ENCODE assay signal across 29 mouse cellular contexts in genomic region chr2:171496620-171497019, GRCm38 (mm10).
DNase-seq lines count a peak whose midpoint lies in the region; ATAC-seq and TF ChIP-seq lines count a peak whose summit lies in the region.
"Had no signal": no experiment of that assay in that cellular context is flagged by ENCODE, and none has a peak within 500 bp of the region (broad histone marks: within the 10 kb centered on the region; RNA-seq: fewer than 3 reads in every experiment).

No protein-coding gene starts in this region.

- no peak for ATAC-seq in hindbrain, postnatal 0 days
- no peak for ATAC-seq in lung, postnatal 0 days
- ATAC-seq in stomach, postnatal 0 days (ENCODE audit: low FRiP score, low TSS enrichment): no peak
- ATAC-seq: activated CD4-positive, CD25-positive, alpha-beta regulatory T cell, adult 4 months; hindbrain, embryonic 16.5 days; intestine, embryonic 15.5 days had no signal

- DNase-seq in hindbrain, postnatal 0 days (ENCODE audit: low spot score): peak; percentile 20
- DNase-seq in hindbrain, embryonic 10.5 days (ENCODE audit: low spot score): no peak
- no peak for DNase-seq in lung, postnatal 0 days (ENCODE audit: low spot score)
- DNase-seq in lung, adult 18-20 months: no peak
- peak; percentile 12 for DNase-seq in ES-E14 (ENCODE audit: low read depth, low spot score)
- DNase-seq in stomach, postnatal 0 days (ENCODE audit: low spot score): no peak
- DNase-seq in thymus, adult 2 months: no peak
- DNase-seq: adrenal gland, adult 2 months; B cell, adult 2 months; cerebellum, adult 11 months; cerebellum, adult 9-11 months; gastrocnemius, postnatal 25 days; heart, adult 11 months; kidney, adult 9 months; kidney, postnatal 25 days; lung, postnatal 14 days; midbrain, embryonic 14.5 days; right cerebral cortex, adult 18-20 months; thymus, postnatal 4 days had no signal

- no peaks in the 10 kb centered on the region for H3K9me3 ChIP-seq in hindbrain, postnatal 0 days (ENCODE audit: low read length)
- H3K9me3 ChIP-seq in hindbrain, embryonic 10.5 days: peaks cover 1% of the 10 kb centered on the region; the same call in 1 of the 2 replicates
- H3K9me3 ChIP-seq in lung, postnatal 0 days (ENCODE audit: low read length): no peaks in the 10 kb centered on the region
- H3K9me3 ChIP-seq in ES-E14 (ENCODE audit: control insufficient read depth, insufficient read depth, low read depth, low read length): no peaks in the 10 kb centered on the region
- H3K9me3 ChIP-seq in stomach, postnatal 0 days (ENCODE audit: control insufficient read depth, low read length): no peaks in the 10 kb centered on the region
- H3K9me3 ChIP-seq: forebrain, embryonic 12.5 days; intestine, embryonic 15.5 days; neural tube, embryonic 12.5 days had no signal

- peak; percentile 54 for TF ChIP-seq CTCF in hindbrain, postnatal 0 days (IDR thresholded peaks at IDR 0.05; ENCODE audit: low read depth)
- TF ChIP-seq CTCF in lung, postnatal 0 days (IDR thresholded peaks at IDR 0.05): peak; percentile 51
- TF ChIP-seq CTCF in stomach, postnatal 0 days (IDR thresholded peaks at IDR 0.05; ENCODE audit: low read depth): peak; percentile 26; the same call in 1 of the 2 replicates
- TF ChIP-seq CTCF in thymus, adult 2 months (IDR thresholded peaks at IDR 0.05; ENCODE audit: borderline replicate concordance, control insufficient read depth, extremely low read depth, insufficient read depth, low read length, poor library complexity): no peak

- H3K4me3 ChIP-seq in hindbrain, postnatal 0 days (ENCODE audit: low read length): no peak overlapping the region
- H3K4me3 ChIP-seq in hindbrain, embryonic 10.5 days: no peak overlapping the region
- no peak overlapping the region for H3K4me3 ChIP-seq in lung, postnatal 0 days (ENCODE audit: low read depth, low read length)
- no peak overlapping the region for H3K4me3 ChIP-seq in ES-E14 (ENCODE audit: insufficient read depth in 1 of 2, low read depth in 1 of 2, low read length in 2 of 2, poor library complexity in 1 of 2, severe bottlenecking in 1 of 2)
- no peak overlapping the region for H3K4me3 ChIP-seq in stomach, postnatal 0 days (ENCODE audit: low read depth, low read length)
- no peak overlapping the region for H3K4me3 ChIP-seq in thymus, adult 2 months (ENCODE audit: control insufficient read depth, insufficient read depth, low read length)
- H3K4me3 ChIP-seq: erythroblast, embryonic 14.5 days; forebrain, embryonic 12.5 days; intestine, embryonic 15.5 days; limb, embryonic 13.5 days; myocyte; neural tube, embryonic 12.5 days had no signal

- in situ Hi-C loops in ES-E14 (cut with MboI; ENCODE audit: low sequenced_read_pairs in 2 of 2, unreplicated experiment in 2 of 2): no loop called here

- H3K27me3 ChIP-seq in hindbrain, postnatal 0 days (ENCODE audit: insufficient read depth, low read length): no peaks in the 10 kb centered on the region
- no peaks in the 10 kb centered on the region for H3K27me3 ChIP-seq in hindbrain, embryonic 10.5 days (ENCODE audit: insufficient read depth, poor library complexity, severe bottlenecking)
- H3K27me3 ChIP-seq in lung, postnatal 0 days (replicated peaks; ENCODE audit: insufficient read depth, low read length): no peaks in the 10 kb centered on the region
- no peaks in the 10 kb centered on the region for H3K27me3 ChIP-seq in stomach, postnatal 0 days (ENCODE audit: control insufficient read depth, insufficient read depth, low read length)
- no peaks in the 10 kb centered on the region for H3K27me3 ChIP-seq in thymus, adult 2 months (ENCODE audit: control insufficient read depth, insufficient read depth, low read length)
- H3K27me3 ChIP-seq: forebrain, embryonic 12.5 days; intestine, embryonic 15.5 days; neural tube, embryonic 12.5 days had no signal

- H3K4me1 ChIP-seq in hindbrain, postnatal 0 days (ENCODE audit: insufficient read depth, low read length): no peaks in the 10 kb centered on the region
- H3K4me1 ChIP-seq in hindbrain, embryonic 10.5 days (replicated peaks): peaks cover 7% of the 10 kb centered on the region; the same call in 1 of the 2 replicates
- H3K4me1 ChIP-seq in lung, postnatal 0 days (ENCODE audit: insufficient read depth, low read depth, low read length): no peaks in the 10 kb centered on the region
- H3K4me1 ChIP-seq in ES-E14 (ENCODE audit: control insufficient read depth in 2 of 2, insufficient read depth in 2 of 2, low read length in 2 of 2, poor library complexity in 1 of 2): no peaks in the 10 kb centered on the region
- no peaks in the 10 kb centered on the region for H3K4me1 ChIP-seq in stomach, postnatal 0 days (replicated peaks; ENCODE audit: control insufficient read depth, insufficient read depth)
- H3K4me1 ChIP-seq in thymus, adult 2 months (replicated peaks; ENCODE audit: control insufficient read depth, insufficient read depth, low read length): no peaks in the 10 kb centered on the region
- H3K4me1 ChIP-seq: forebrain, embryonic 12.5 days; limb, embryonic 13.5 days; neural tube, embryonic 12.5 days had no signal

- H3K4me2 ChIP-seq in hindbrain, postnatal 0 days (ENCODE audit: low read depth, low read length): no peak overlapping the region
- H3K4me2 ChIP-seq in lung, postnatal 0 days (replicated peaks; ENCODE audit: low read depth, low read length): no peak overlapping the region
- no peak overlapping the region for H3K4me2 ChIP-seq in stomach, postnatal 0 days (replicated peaks; ENCODE audit: low read depth)
- H3K4me2 ChIP-seq: forebrain, embryonic 12.5 days; heart, embryonic 11.5 days; intestine, embryonic 15.5 days; limb, embryonic 13.5 days; liver, embryonic 11.5 days; neural tube, embryonic 12.5 days had no signal

- WGBS in hindbrain, postnatal 0 days: 86% methylated on average over 4 of the region's 4 CpGs
- 78% methylated on average over 4 of the region's 4 CpGs for WGBS in hindbrain, embryonic 10.5 days
- WGBS in lung, postnatal 0 days: 70% methylated on average over 4 of the region's 4 CpGs
- WGBS in stomach, postnatal 0 days: 70% methylated on average over 4 of the region's 4 CpGs
- 87% methylated on average over 4 of the region's 4 CpGs for WGBS in thymus, adult 2 months

- no peak for TF ChIP-seq EP300 in lung, postnatal 0 days (IDR thresholded peaks at IDR 0.05)
- TF ChIP-seq EP300 in stomach, postnatal 0 days (optimal IDR thresholded peaks at IDR 0.05): no peak

- no peaks in the 10 kb centered on the region for H3K36me3 ChIP-seq in hindbrain, postnatal 0 days (ENCODE audit: insufficient read depth, low read length)
- no peaks in the 10 kb centered on the region for H3K36me3 ChIP-seq in hindbrain, embryonic 10.5 days
- no peaks in the 10 kb centered on the region for H3K36me3 ChIP-seq in lung, postnatal 0 days (ENCODE audit: insufficient read depth, low read length)
- H3K36me3 ChIP-seq in ES-E14 (ENCODE audit: control insufficient read depth, insufficient read depth, low read length, poor library complexity, severe bottlenecking): no peaks in the 10 kb centered on the region
- no peaks in the 10 kb centered on the region for H3K36me3 ChIP-seq in stomach, postnatal 0 days (ENCODE audit: control insufficient read depth, insufficient read depth, low read length)
- no peaks in the 10 kb centered on the region for H3K36me3 ChIP-seq in thymus, adult 2 months (ENCODE audit: control insufficient read depth, insufficient read depth, low read length)
- H3K36me3 ChIP-seq: forebrain, embryonic 12.5 days; intestine, embryonic 15.5 days; limb, embryonic 13.5 days; neural tube, embryonic 12.5 days had no signal

- no peak overlapping the region for H3K27ac ChIP-seq in hindbrain, postnatal 0 days
- no peak overlapping the region for H3K27ac ChIP-seq in hindbrain, embryonic 10.5 days
- H3K27ac ChIP-seq in lung, postnatal 0 days (ENCODE audit: low read length): no peak overlapping the region
- H3K27ac ChIP-seq in ES-E14 (ENCODE audit: insufficient read depth, low read depth, low read length, poor library complexity, severe bottlenecking): no peak overlapping the region
- no peak overlapping the region for H3K27ac ChIP-seq in stomach, postnatal 0 days (replicated peaks)
- no peak overlapping the region for H3K27ac ChIP-seq in thymus, adult 2 months (ENCODE audit: control insufficient read depth, insufficient read depth, low read length)
- H3K27ac ChIP-seq: forebrain, embryonic 12.5 days; intestine, embryonic 15.5 days; limb, embryonic 13.5 days; neural tube, embryonic 12.5 days had no signal

- no peak for TF ChIP-seq POLR2A in thymus, adult 2 months (IDR thresholded peaks at IDR 0.05; ENCODE audit: control insufficient read depth, extremely low read depth, insufficient read depth, low read length, poor library complexity)

- H3K9ac ChIP-seq in hindbrain, postnatal 0 days (replicated peaks; ENCODE audit: low read length): no peak overlapping the region
- H3K9ac ChIP-seq in lung, postnatal 0 days (replicated peaks; ENCODE audit: low read depth): no peak overlapping the region
- no peak overlapping the region for H3K9ac ChIP-seq in ES-E14 (ENCODE audit: insufficient read depth, low read depth, low read length, poor library complexity, severe bottlenecking)
- H3K9ac ChIP-seq in stomach, postnatal 0 days (ENCODE audit: low read length): no peak overlapping the region
- H3K9ac ChIP-seq: forebrain, embryonic 12.5 days; intestine, embryonic 15.5 days; limb, embryonic 13.5 days; neural tube, embryonic 12.5 days had no signal

TF ChIP-seq in ES-E14, 5 proteins besides CTCF, POLR2A, EP300 and RAD21:
- no peak for TF ChIP-seq MAFK (IDR thresholded peaks at IDR 0.05; ENCODE audit: insufficient read depth, low read depth, low read length)
- peak; percentile 72; the same call in 1 of the 2 replicates for TF ChIP-seq ZC3H11A (IDR thresholded peaks at IDR 0.05; ENCODE audit: borderline replicate concordance, low read depth, low read length)

Comparison
In these comparisons a context has a peak if more than half of its experiments do, and no peak if none do; other contexts are left out.
1. DNase-seq: peak in hindbrain, postnatal 0 days (single experiment) and ES-E14 (single experiment); none in hindbrain, embryonic 10.5 days (single experiment), lung, postnatal 0 days (single experiment), lung, adult 18-20 months (0 of 2), stomach, postnatal 0 days (single experiment) and thymus, adult 2 months (single experiment).